ENCODE assay signal across 7 mouse cellular contexts in the genomic region with DNA sequence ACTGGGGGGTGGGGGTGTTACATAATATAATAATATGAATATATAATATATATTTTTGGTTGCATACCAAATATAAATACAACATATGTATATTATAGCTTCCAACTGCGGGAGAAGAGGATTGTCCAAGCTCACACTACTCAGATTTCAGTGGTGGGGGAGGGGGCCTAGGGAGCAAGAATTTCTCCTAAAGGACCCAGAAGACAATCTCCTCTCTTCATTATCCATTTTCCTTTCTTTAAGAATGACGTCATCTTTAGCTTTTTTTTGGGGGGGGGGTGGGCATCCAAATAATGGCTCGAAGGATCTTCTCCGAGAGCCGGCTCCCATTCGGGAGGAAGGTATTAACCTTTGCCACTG. TPM values are rescaled to one million over a fixed set of nuclear protein-coding genes. Genes with fewer than 3 reads are reported as not detected.
A peak's percentile ranks its signal among the peaks of the same experiment; 100 is the strongest.
DNase-seq lines count a peak whose midpoint lies in the region; ATAC-seq and TF ChIP-seq lines count a peak whose summit lies in the region.

No protein-coding gene starts in this region.

- peak overlapping the region; percentile 43 for H3K4me3 ChIP-seq in lung, adult 2 months (replicated peaks; ENCODE audit: extremely low read depth, low read depth, low read length)
- peak overlapping the region; percentile 12 for H3K4me3 ChIP-seq in embryonic fibroblast, embryonic 13.5 days (ENCODE audit: insufficient read depth, low read length)
- peak overlapping the region; percentile 65 for H3K4me3 ChIP-seq in limb, embryonic 10.5 days
- H3K4me3 ChIP-seq in neural tube, embryonic 15.5 days (replicated peaks): peak overlapping the region; percentile 58

- H3K4me2 ChIP-seq in neural tube, embryonic 15.5 days: peak overlapping the region; percentile 94

- no peak for TF ChIP-seq POLR2A in lung, adult 2 months (IDR thresholded peaks at IDR 0.05; ENCODE audit: borderline replicate concordance, extremely low read depth, low read depth, low read length)
- no peak for TF ChIP-seq POLR2A in embryonic fibroblast, embryonic 13.5 days (IDR thresholded peaks at IDR 0.05; ENCODE audit: low read depth, low read length)

- no peak overlapping the region for H3K27ac ChIP-seq in embryonic fibroblast, embryonic 13.5 days (ENCODE audit: insufficient read depth, low read length)
- H3K27ac ChIP-seq in limb, embryonic 10.5 days: peak overlapping the region; percentile 7; the same call in 1 of the 2 replicates
- peak overlapping the region; percentile 86 for H3K27ac ChIP-seq in neural tube, embryonic 15.5 days (replicated peaks)

- no peak for DNase-seq in lung, adult 2 months
- no peak for DNase-seq in lung, postnatal 10 days
- DNase-seq in limb, embryonic 10.5 days (ENCODE audit: low spot score): no peak
- DNase-seq in left cerebral cortex, adult 9 months (ENCODE audit: low spot score in 2 of 2): no peak
- no peak for DNase-seq in right cerebral cortex, postnatal 36 days (ENCODE audit: low spot score in 2 of 2)

- H3K27me3 ChIP-seq in limb, embryonic 10.5 days (ENCODE audit: low read depth, poor library complexity, severe bottlenecking): peaks cover 61% of the 10 kb centered on the region
- H3K27me3 ChIP-seq in neural tube, embryonic 15.5 days (replicated peaks): no peaks in the 10 kb centered on the region

- no peak for TF ChIP-seq CTCF in lung, adult 2 months (IDR thresholded peaks at IDR 0.05; ENCODE audit: insufficient read depth, low read length)
- TF ChIP-seq CTCF in embryonic fibroblast, embryonic 13.5 days (IDR thresholded peaks at IDR 0.05; ENCODE audit: borderline replicate concordance, insufficient read depth, low read length): no peak

- H3K4me1 ChIP-seq in lung, adult 2 months (ENCODE audit: control insufficient read depth, insufficient read depth, low read length): peaks cover 6% of the 10 kb centered on the region; the same call in 1 of the 2 replicates
- H3K4me1 ChIP-seq in embryonic fibroblast, embryonic 13.5 days (ENCODE audit: control insufficient read depth, insufficient read depth, low read length): peaks cover 7% of the 10 kb centered on the region; the same call in 1 of the 2 replicates
- H3K4me1 ChIP-seq in limb, embryonic 10.5 days: peaks cover 75% of the 10 kb centered on the region
- H3K4me1 ChIP-seq in neural tube, embryonic 15.5 days: peaks cover 80% of the 10 kb centered on the region

- no peak for ATAC-seq in neural tube, embryonic 15.5 days (ENCODE audit: low FRiP score)

- H3K36me3 ChIP-seq in limb, embryonic 10.5 days: no peaks in the 10 kb centered on the region
- H3K36me3 ChIP-seq in neural tube, embryonic 15.5 days: no peaks in the 10 kb centered on the region

- WGBS in lung, adult 2 months: 0% methylated on average over 6 of the region's 6 CpGs
- WGBS in limb, embryonic 10.5 days: 0% methylated on average over 6 of the region's 6 CpGs
- WGBS in neural tube, embryonic 15.5 days: under 1% methylated on average over 6 of the region's 6 CpGs

- peak overlapping the region; percentile 58 for H3K9ac ChIP-seq in neural tube, embryonic 15.5 days (replicated peaks)

- no peaks in the 10 kb centered on the region for H3K9me3 ChIP-seq in limb, embryonic 10.5 days (replicated peaks)
- H3K9me3 ChIP-seq in neural tube, embryonic 15.5 days (replicated peaks): no peaks in the 10 kb centered on the region

RNA-seq across cellular contexts. Expression of a gene that starts 3.4 kb away (rescaled TPM):
- polyA plus RNA-seq in lung, adult 2 months (2012; rRNA removed): 91.2 and 118 TPM in 2 replicates
- 149 and 746 TPM in 2 replicates for polyA plus RNA-seq in embryonic fibroblast, embryonic 13.5 days (2011; ENCODE audit: insufficient read length, low read depth, missing spikeins)
- 44.4 and 55.4 TPM in 2 replicates for polyA plus RNA-seq in limb, embryonic 10.5 days (2016; fragmentation: Nextera tagmentation; extraction: Ambion mirVana)
- 90.8 and 102 TPM in 2 replicates for polyA plus RNA-seq in neural tube, embryonic 15.5 days (2015; fragmentation: Nextera tagmentation; extraction: Ambion mirVana)

RNA-seq across cellular contexts. Expression of a gene that starts 47.0 kb away (rescaled TPM):
- 308 and 450 TPM in 2 replicates for polyA plus RNA-seq in lung, adult 2 months (2012; rRNA removed)
- polyA plus RNA-seq in embryonic fibroblast, embryonic 13.5 days (2011; ENCODE audit: insufficient read length, low read depth, missing spikeins): 331 and 641 TPM in 2 replicates
- polyA plus RNA-seq in limb, embryonic 10.5 days (2016; fragmentation: Nextera tagmentation; extraction: Ambion mirVana): 198 and 264 TPM in 2 replicates
- 278 and 341 TPM in 2 replicates for polyA plus RNA-seq in neural tube, embryonic 15.5 days (2015; fragmentation: Nextera tagmentation; extraction: Ambion mirVana)

Comparison
In these comparisons a context has a peak if more than half of its experiments do, and no peak if none do; other contexts are left out.
1. H3K4me3 ChIP-seq: peak in every context shown above with its lines; median percentile 65 in limb, embryonic 10.5 days; 58 in neural tube, embryonic 15.5 days; 43 in lung, adult 2 months; 12 in embryonic fibroblast, embryonic 13.5 days.